ENCODE assay signal across 8 mouse cellular contexts in genomic region chr6:124492842-124493561, GRCm38 (mm10). TPM values are rescaled to one million over a fixed set of nuclear protein-coding genes. Genes with fewer than 3 reads are reported as not detected.
DNase-seq lines count a peak whose midpoint lies in the region; ATAC-seq and TF ChIP-seq lines count a peak whose summit lies in the region.

Gene C1rl (plus strand): TSS chr6:124493113.

- H3K4me2 ChIP-seq in hindbrain, embryonic 11.5 days (replicated peaks; ENCODE audit: low read depth, low read length), result no peak within 1 kb of the TSS
- no peak within 1 kb of the TSS for H3K4me2 ChIP-seq in lung, postnatal 0 days (replicated peaks; ENCODE audit: low read depth, low read length)

- no peaks in the 10 kb centered on the region for H3K4me1 ChIP-seq in hindbrain, embryonic 11.5 days (replicated peaks; ENCODE audit: control insufficient read depth, insufficient read depth, low read length)
- no peaks in the 10 kb centered on the region for H3K4me1 ChIP-seq in lung, postnatal 0 days (ENCODE audit: insufficient read depth, low read depth, low read length)
- peaks cover 7% of the 10 kb centered on the region for H3K4me1 ChIP-seq in thymus, adult 2 months (replicated peaks; ENCODE audit: control insufficient read depth, insufficient read depth, low read length)

- TF ChIP-seq EP300 in lung, postnatal 0 days (IDR thresholded peaks at IDR 0.05), result no peak

- H3K27me3 ChIP-seq in hindbrain, embryonic 11.5 days (ENCODE audit: control insufficient read depth, insufficient read depth, low read length), result no peaks in the 10 kb centered on the region
- H3K27me3 ChIP-seq in lung, postnatal 0 days (replicated peaks; ENCODE audit: insufficient read depth, low read length), result no peaks in the 10 kb centered on the region
- H3K27me3 ChIP-seq in thymus, adult 2 months (ENCODE audit: control insufficient read depth, insufficient read depth, low read length), result no peaks in the 10 kb centered on the region

- no peak within 1 kb of the TSS for H3K9ac ChIP-seq in hindbrain, embryonic 11.5 days (ENCODE audit: low read depth, low read length)
- no peak within 1 kb of the TSS for H3K9ac ChIP-seq in lung, postnatal 0 days (replicated peaks; ENCODE audit: low read depth)

- TF ChIP-seq CTCF in lung, postnatal 0 days (IDR thresholded peaks at IDR 0.05), result peak; percentile 80
- peak; percentile 37; the same call in 1 of the 2 replicates for TF ChIP-seq CTCF in thymus, adult 2 months (IDR thresholded peaks at IDR 0.05; ENCODE audit: borderline replicate concordance, control insufficient read depth, extremely low read depth, insufficient read depth, low read length, poor library complexity)

- 55% methylated on average over 4 of the region's 4 CpGs for WGBS in hindbrain, embryonic 11.5 days
- WGBS in lung, postnatal 0 days, result 25% methylated on average over 2 of the region's 4 CpGs
- 36% methylated on average over 4 of the region's 4 CpGs for WGBS in thymus, adult 2 months

- peak; percentile 64 for DNase-seq in Muller cell, postnatal 12 days (ENCODE audit: inconsistent ontology term)
- DNase-seq in cerebellum, adult 9-11 months, result peak; percentile 73
- peak; percentile 39 to 60 for DNase-seq in frontal cortex, postnatal 10 days (ENCODE audit: low spot score in 2 of 2)
- peak; percentile 80 for DNase-seq in hindbrain, embryonic 11.5 days (ENCODE audit: low spot score)
- peak; percentile 56 for DNase-seq in layer of hippocampus, adult 9-11 months
- DNase-seq in lung, postnatal 0 days (ENCODE audit: low spot score), result peak; percentile 94
- DNase-seq in ovary, adult 18-20 months (ENCODE audit: low spot score), result peak; percentile 84
- peak; percentile 59 for DNase-seq in thymus, adult 2 months

- no peaks in the 10 kb centered on the region for H3K9me3 ChIP-seq in hindbrain, embryonic 11.5 days (ENCODE audit: control insufficient read depth, low read length)
- H3K9me3 ChIP-seq in lung, postnatal 0 days (ENCODE audit: low read length), result no peaks in the 10 kb centered on the region

- peak; percentile 79 for ATAC-seq in hindbrain, embryonic 11.5 days (ENCODE audit: low FRiP score)
- ATAC-seq in lung, postnatal 0 days, result peak; percentile 96

- H3K27ac ChIP-seq in hindbrain, embryonic 11.5 days (ENCODE audit: low read depth, low read length), result no peak within 1 kb of the TSS
- H3K27ac ChIP-seq in lung, postnatal 0 days (ENCODE audit: low read length), result peak within 1 kb of the TSS; percentile 38
- no peak within 1 kb of the TSS for H3K27ac ChIP-seq in thymus, adult 2 months (ENCODE audit: control insufficient read depth, insufficient read depth, low read length)

- no peaks in the 10 kb centered on the region for H3K36me3 ChIP-seq in hindbrain, embryonic 11.5 days (ENCODE audit: control insufficient read depth, insufficient read depth, low read length)
- no peaks in the 10 kb centered on the region for H3K36me3 ChIP-seq in lung, postnatal 0 days (ENCODE audit: insufficient read depth, low read length)
- no peaks in the 10 kb centered on the region for H3K36me3 ChIP-seq in thymus, adult 2 months (ENCODE audit: control insufficient read depth, insufficient read depth, low read length)

- TF ChIP-seq POLR2A in thymus, adult 2 months (IDR thresholded peaks at IDR 0.05; ENCODE audit: control insufficient read depth, extremely low read depth, insufficient read depth, low read length, poor library complexity), result no peak

- H3K4me3 ChIP-seq in hindbrain, embryonic 11.5 days (ENCODE audit: low read depth, low read length), result no peak within 1 kb of the TSS
- H3K4me3 ChIP-seq in lung, postnatal 0 days (ENCODE audit: low read depth, low read length), result no peak within 1 kb of the TSS
- H3K4me3 ChIP-seq in thymus, adult 2 months (ENCODE audit: control insufficient read depth, insufficient read depth, low read length), result no peak within 1 kb of the TSS

RNA-seq across cellular contexts. Expression of gene C1rl, which starts in this region (rescaled TPM):
- 0.11 and 0.15 TPM in 2 replicates for polyA plus RNA-seq in hindbrain, embryonic 11.5 days (2014; fragmentation: Nextera tagmentation; extraction: Ambion mirVana)
- polyA plus RNA-seq in lung, postnatal 0 days (2015; fragmentation: Nextera tagmentation; extraction: Ambion mirVana), result 1.5 and 2.2 TPM in 2 replicates
- polyA plus RNA-seq in thymus, adult 2 months (2012; rRNA removed), result 1.2 and 1.5 TPM in 2 replicates

Comparison
In these comparisons a context has a peak if more than half of its experiments do, and no peak if none do; other contexts are left out.
1. Peak in DNase-seq and ATAC-seq in hindbrain, embryonic 11.5 days; RNA of the gene not detected or under 1 TPM.